Mouse (Mus musculus) MEL (cell line): Measurements from ENCODE around the gene Chadl. TPM values are rescaled to one million over a fixed set of nuclear protein-coding genes. Genes with fewer than 3 reads are reported as not detected.

Experiments used
- DNase-seq: peaks from one replicate; pipeline ENCODE4 v3.0.0; 2011; ENCODE audit warnings: low read depth, low spot score
- H3K27ac ChIP-seq: 2 replicates; pipeline ENCODE4 v1.5.1; 2012; ENCODE audit warnings: low read depth, mild to moderate bottlenecking, control low read depth, low read length, moderate library complexity; ENCODE audit not compliant: control insufficient read depth
- H3K27me3 ChIP-seq, 2 experiments: fragments of 150-350 bp in 1 of 2; sonication (generic) in 1 of 2; 2 replicates each; pipeline ENCODE4 v1.6.1; 2012; ENCODE audit warnings: low read length in 2 of 2, mild to moderate bottlenecking in 2 of 2, improper control_type of control experiment in 1 of 2, moderate library complexity in 1 of 2; ENCODE audit not compliant: insufficient read depth in 2 of 2, control insufficient read depth in 1 of 2
- H3K36me3 ChIP-seq, 2 experiments: 2 replicates each; pipeline ENCODE4 v1.6.1; 2012 to 2014; ENCODE audit warnings: low read length in 2 of 2, improper control_type of control experiment in 1 of 2, inconsistent platforms in 1 of 2, mild to moderate bottlenecking in 1 of 2; ENCODE audit not compliant: insufficient read depth in 2 of 2, control insufficient read depth in 1 of 2
- H3K4me1 ChIP-seq, 2 experiments: fragments of 150-350 bp in 1 of 2; sonication (generic) in 1 of 2; 2 replicates each; pipeline ENCODE4 v1.6.1; 2012; ENCODE audit warnings: low read length in 2 of 2, improper control_type of control experiment in 1 of 2, mild to moderate bottlenecking in 1 of 2; ENCODE audit not compliant: insufficient read depth in 2 of 2, control insufficient read depth in 1 of 2
- H3K4me3 ChIP-seq, 2 experiments: fragments of 150-350 bp in 1 of 2; sonication (generic) in 1 of 2; 2 replicates each; pipeline ENCODE4 v1.5.1; 2012; ENCODE audit warnings: low read depth in 2 of 2, low read length in 2 of 2, mild to moderate bottlenecking in 2 of 2, moderate library complexity in 2 of 2, control low read depth in 1 of 2, improper control_type of control experiment in 1 of 2; ENCODE audit not compliant: control insufficient read depth in 1 of 2, insufficient read depth in 1 of 2
- H3K79me2 ChIP-seq: 2 replicates; pipeline ENCODE4 v1.6.1; 2012; ENCODE audit warnings: mild to moderate bottlenecking, low read length, moderate library complexity; ENCODE audit not compliant: control insufficient read depth, poor library complexity, insufficient read depth
- H3K9ac ChIP-seq: 2 replicates; pipeline ENCODE4 v1.6.1; 2012; ENCODE audit warnings: low read depth, mild to moderate bottlenecking, control low read depth, low read length, moderate library complexity; ENCODE audit not compliant: control insufficient read depth, poor library complexity, severe bottlenecking
- H3K9me3 ChIP-seq: fragments of 150-350 bp; sonication (generic); replicated peaks from 2 replicates; pipeline ENCODE4 v1.6.1; 2012; ENCODE audit warnings: mild to moderate bottlenecking, low read length, improper control_type of control experiment, moderate library complexity; ENCODE audit not compliant: insufficient read depth
- ETS1 ChIP-seq: IDR thresholded peaks from 2 replicates; pipeline ENCODE4 v1.6.1; 2012; ENCODE audit warnings: low read depth, mild to moderate bottlenecking, inconsistent platforms, low read length, improper control_type of control experiment, moderate library complexity
- KAT2A ChIP-seq: conservative IDR thresholded peaks from 2 replicates; pipeline ENCODE4 v1.6.1; 2012; ENCODE audit warnings: low read depth, low read length, improper control_type of control experiment, inconsistent platforms
- POLR2AphosphoS5 ChIP-seq: IDR thresholded peaks from 2 replicates; pipeline ENCODE4 v1.6.1; 2012; ENCODE audit warnings: low read depth, borderline replicate concordance, mild to moderate bottlenecking, inconsistent platforms, low read length, moderate library complexity, mixed read lengths
- polyA plus RNA-seq, 2 experiments: library from polyadenylated mRNA; stranded (reverse) in 1 of 2; unstranded in 1 of 2; fragments of >175 nt in 1 of 2; fragments of >200 nt in 1 of 2; gene quantifications; 2 replicates each; pipeline versions ENCODE4 v1.2.1 to v1.2.4; 2012; ENCODE audit warnings: low replicate concordance in 2 of 2, low read depth in 1 of 2; ENCODE audit not compliant: insufficient read length in 2 of 2, insufficient read depth in 1 of 2, missing spikeins in 1 of 2
- total RNA-seq: library from RNA; depleted of rRNA; stranded (reverse); fragments of 300-350 nt; gene quantifications from 2 replicates; pipeline ENCODE4 v1.2.3, GENCODE M21; 2012; rRNA removed

The Chadl gene
- total and polyA plus RNA-seq, 3 experiments, result 0.42 to 0.72 TPM; not detected in 1

DNA sequence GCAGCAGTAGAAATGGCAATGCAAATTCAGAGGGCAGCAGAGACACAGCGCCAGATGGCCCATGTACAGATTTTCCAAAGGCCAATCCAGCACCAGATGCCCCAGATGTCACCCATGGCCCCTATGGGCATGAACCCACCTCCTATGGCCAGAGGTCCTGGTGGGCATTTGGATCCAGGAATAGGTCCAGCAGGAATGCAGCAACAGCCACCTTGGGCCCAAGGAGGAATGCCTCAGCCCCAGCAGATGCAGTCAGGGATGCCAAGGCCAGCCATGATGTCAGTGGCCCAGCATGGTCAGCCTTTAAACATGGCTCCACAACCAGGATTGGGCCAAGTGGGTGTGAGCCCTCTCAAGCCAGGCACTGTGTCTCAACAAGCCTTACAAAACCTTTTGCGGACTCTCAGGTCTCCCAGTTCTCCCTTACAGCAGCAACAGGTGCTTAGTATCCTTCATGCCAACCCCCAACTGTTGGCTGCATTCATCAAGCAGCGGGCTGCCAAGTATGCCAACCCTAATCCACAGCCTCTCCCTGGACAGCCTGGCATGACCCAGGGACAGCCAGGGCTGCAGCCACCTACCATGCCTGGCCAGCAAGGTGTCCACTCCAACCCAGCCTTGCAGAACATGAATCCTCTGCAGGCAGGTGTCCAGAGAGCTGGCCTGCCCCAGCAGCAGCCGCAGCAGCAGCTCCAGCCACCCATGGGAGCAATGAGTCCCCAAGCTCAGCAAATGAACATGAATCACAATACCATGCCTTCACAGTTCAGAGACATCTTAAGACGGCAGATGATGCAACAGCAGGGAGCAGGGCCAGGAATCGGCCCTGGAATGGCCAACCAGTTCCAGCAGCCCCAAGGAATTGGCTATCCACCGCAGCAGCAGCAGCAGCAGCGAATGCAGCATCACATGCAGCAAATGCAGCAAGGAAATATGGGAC, 47.3 kb downstream of the Chadl start:
- H3K27ac ChIP-seq, result no peak overlapping the region
- no peak overlapping the region for H3K4me3 ChIP-seq
- no peaks in the 10 kb centered on the region for H3K79me2 ChIP-seq
- H3K4me1 ChIP-seq, result no peaks in the 10 kb centered on the region
- no peaks in the 10 kb centered on the region for H3K27me3 ChIP-seq
- no peak overlapping the region for H3K9ac ChIP-seq
- peaks cover 2 to 13% of the 10 kb centered on the region in 2 experiments; a peak in 3 of 4 replicates for H3K36me3 ChIP-seq
- no peak for TF ChIP-seq POLR2AphosphoS5
- no peak for TF ChIP-seq KAT2A
- TF ChIP-seq ETS1, result no peak
- H3K9me3 ChIP-seq, result no peaks in the 10 kb centered on the region
- DNase-seq, result no peak

Other genes starting within 250 kb of the Chadl start
- gene Rbx1, start 231.0 kb downstream of the Chadl start, total RNA-seq, result 307 and 316 TPM in 2 replicates
- gene Rbx1, start 231.0 kb downstream of the Chadl start, polyA plus RNA-seq, result 100 to 1,000 TPM; 228 to 778 TPM
- 11.6 and 13.4 TPM in 2 replicates for gene Ep300, start 111.9 kb downstream of the Chadl start, total RNA-seq
- 10 to 100 TPM; 32.3 to 45.2 TPM for gene Ep300, start 111.9 kb downstream of the Chadl start, polyA plus RNA-seq
- gene L3mbtl2, start 33.4 kb downstream of the Chadl start, total RNA-seq, result 47.4 and 56.7 TPM in 2 replicates
- gene L3mbtl2, start 33.4 kb downstream of the Chadl start, polyA plus RNA-seq, result 10 to 100 TPM in 1 of 2 experiments, not detected in 1; 58.1 TPM
- 16.9 and 18.2 TPM in 2 replicates for gene Zc3h7b, start 47.8 kb upstream of the Chadl start, total RNA-seq
- gene Zc3h7b, start 47.8 kb upstream of the Chadl start, polyA plus RNA-seq, result 100 to 1,000 TPM in 1 of 2 experiments, 10 to 100 TPM in 1; 41.5 to 108 TPM
- gene Rangap1, start 48.2 kb upstream of the Chadl start, total RNA-seq, result 191 and 197 TPM in 2 replicates
- 100 to 1,000 TPM in 1 of 2 experiments, not detected in 1; 281 TPM for gene Rangap1, start 48.2 kb upstream of the Chadl start, polyA plus RNA-seq
- gene Tef, start 105.1 kb upstream of the Chadl start, total RNA-seq, result 11.6 and 12.3 TPM in 2 replicates
- 10 to 100 TPM in 1 of 2 experiments, not detected in 1; 21.7 TPM for gene Tef, start 105.1 kb upstream of the Chadl start, polyA plus RNA-seq
- 21.6 and 23.5 TPM in 2 replicates for gene Tob2, start 161.5 kb upstream of the Chadl start, total RNA-seq
- gene Tob2, start 161.5 kb upstream of the Chadl start, polyA plus RNA-seq, result 10 to 100 TPM in 1 of 2 experiments, not detected in 1; 20.7 TPM
- 112 and 128 TPM in 2 replicates for gene Phf5a, start 174.6 kb upstream of the Chadl start, total RNA-seq
- 100 to 1,000 TPM in 1 of 2 experiments, not detected in 1; 164 TPM for gene Phf5a, start 174.6 kb upstream of the Chadl start, polyA plus RNA-seq
- gene Aco2, start 175.0 kb upstream of the Chadl start, total RNA-seq, result 241 and 248 TPM in 2 replicates
- 1,000 to 10,000 TPM in 1 of 2 experiments, 100 to 1,000 TPM in 1; 447 to 1,242 TPM for gene Aco2, start 175.0 kb upstream of the Chadl start, polyA plus RNA-seq
- gene Polr3h, start 229.0 kb upstream of the Chadl start, total RNA-seq, result 87.9 and 109 TPM in 2 replicates
- gene Polr3h, start 229.0 kb upstream of the Chadl start, polyA plus RNA-seq, result 100 to 1,000 TPM in 1 of 2 experiments, not detected in 1; 304 TPM
- not detected in 2 replicates for gene Csdc2, start 239.5 kb upstream of the Chadl start, total RNA-seq
- gene Csdc2, start 239.5 kb upstream of the Chadl start, polyA plus RNA-seq, result not detected